Mouse (Mus musculus): ENCODE data around the gene Olfr819. TPM values are rescaled to one million over a fixed set of nuclear protein-coding genes. Genes with fewer than 3 reads are reported as not detected.
"Not testable (repeated sequence)": the region's sequence is repeated elsewhere in the genome, so short reads cannot be mapped to it uniquely, and the experiment has no call there.

Gene Olfr819
- not detected in 2 replicates for total RNA-seq (2014; fragmentation: Nextera tagmentation)
- not detected in 2 replicates for total RNA-seq (2017)

DNA sequence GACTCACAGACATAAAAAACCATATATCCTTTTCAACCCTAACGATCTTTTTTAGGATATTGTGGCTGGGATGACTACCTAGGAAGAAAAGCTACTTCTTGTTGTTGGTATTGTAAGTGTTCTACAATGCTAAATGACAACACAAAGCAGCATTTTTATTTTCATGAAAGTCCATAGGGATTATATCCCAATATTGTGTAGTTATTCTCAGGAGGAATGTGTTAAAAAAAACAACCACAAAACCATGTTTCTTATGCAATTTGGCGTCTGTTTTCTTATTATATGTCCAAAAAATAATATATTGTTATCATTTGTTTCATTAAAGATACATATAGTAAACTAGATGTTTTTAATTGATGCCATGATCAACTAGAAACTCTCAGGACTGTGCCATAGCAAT lies at the start of gene Olfr819:
TSS of gene Olfr819 (minus strand) at position 101 of the 400 bp plus-strand sequence.
- not testable (repeated sequence) for ATAC-seq (replicated peaks; ENCODE audit: low FRiP score, low TSS enrichment, poor library complexity, severe bottlenecking)

DNA sequence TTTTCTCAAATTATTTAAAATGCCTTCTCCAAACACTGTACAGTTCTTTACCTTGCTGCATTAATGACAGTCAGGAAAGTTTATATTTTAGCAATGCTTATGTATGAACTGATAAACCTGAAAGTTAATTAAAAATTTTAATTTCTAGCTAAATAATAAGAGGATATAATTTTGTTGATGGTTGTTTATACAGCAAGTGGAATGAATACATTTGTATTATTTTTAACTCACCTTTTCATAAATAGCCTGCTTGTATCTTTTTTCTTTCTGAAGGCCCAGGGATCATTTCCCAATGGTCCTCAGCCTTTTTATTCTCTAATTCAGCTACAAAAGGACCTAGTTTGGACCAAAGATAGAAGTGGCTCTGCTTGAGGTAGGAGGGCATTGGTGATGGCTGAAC lies 45.3 kb upstream of the Olfr819 start, which contains the start of gene Olfr820:
TSS of gene Olfr820 (plus strand) at position 301 of the 400 bp plus-strand sequence.
- ATAC-seq (replicated peaks; ENCODE audit: low FRiP score, low TSS enrichment, poor library complexity, severe bottlenecking), result no peak

GRCm38 (mm10) chr10:130005366-130005765 lies 38.3 kb upstream of the Olfr819 start:
- ATAC-seq (replicated peaks; ENCODE audit: low FRiP score, low TSS enrichment, poor library complexity, severe bottlenecking), result not testable (repeated sequence)

- ATAC-seq (replicated peaks; ENCODE audit: low FRiP score, low TSS enrichment, poor library complexity, severe bottlenecking), result not testable (repeated sequence)
Measured at GRCm38 (mm10) chr10:130004104-130004503, 37.0 kb upstream of the Olfr819 start.

DNA sequence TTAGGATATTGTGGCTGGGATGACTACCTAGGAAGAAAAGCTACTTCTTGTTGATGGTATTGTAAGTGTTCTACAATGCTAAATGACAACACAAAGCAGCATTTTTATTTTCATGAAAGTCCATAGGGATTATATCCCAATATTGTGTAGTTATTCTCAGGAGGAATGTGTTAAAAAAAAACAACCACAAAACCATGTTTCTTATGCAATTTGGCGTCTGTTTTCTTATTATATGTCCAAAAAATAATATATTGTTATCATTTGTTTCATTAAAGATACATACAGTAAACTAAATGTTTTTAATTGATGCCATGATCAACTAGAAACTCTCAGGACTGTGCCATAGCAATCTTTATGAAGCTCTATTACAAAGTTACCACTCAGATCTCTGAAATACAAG lies 17.9 kb upstream of the Olfr819 start, which contains the start of gene Gm10310:
TSS of gene Gm10310 (minus strand) at position 101 of the 400 bp plus-strand sequence.
- not testable (repeated sequence) for ATAC-seq (replicated peaks; ENCODE audit: low FRiP score, low TSS enrichment, poor library complexity, severe bottlenecking)

GRCm38 (mm10) chr10:129981867-129982266 lies 14.8 kb upstream of the Olfr819 start:
- ATAC-seq (replicated peaks; ENCODE audit: low FRiP score, low TSS enrichment, poor library complexity, severe bottlenecking), result peak; percentile 90

- not testable (repeated sequence) for ATAC-seq (replicated peaks; ENCODE audit: low FRiP score, low TSS enrichment, poor library complexity, severe bottlenecking)
Measured at GRCm38 (mm10) chr10:129976040-129976439, 9.0 kb upstream of the Olfr819 start, which contains the start of gene Olfr247. Gene Olfr247 (minus strand): TSS chr10:129976140.

DNA sequence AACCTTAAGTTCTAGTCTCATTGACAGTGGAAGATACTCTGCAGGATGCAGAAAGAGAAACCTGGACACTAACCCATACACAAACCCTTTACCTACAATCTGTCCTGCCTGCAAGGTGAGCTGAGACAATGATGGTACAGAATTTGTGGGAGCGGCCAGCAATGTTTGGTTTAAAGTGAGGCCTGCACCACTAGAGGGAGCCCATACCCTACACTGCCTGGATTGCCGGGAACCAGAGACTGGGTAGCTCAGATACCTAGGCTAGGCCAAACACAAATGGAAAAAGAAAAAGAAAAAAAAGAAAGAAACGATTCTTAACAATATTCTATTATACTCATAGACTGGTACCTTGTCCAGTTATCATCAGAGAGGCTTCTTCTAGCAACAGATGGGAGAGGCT lies 5.9 kb upstream of the Olfr819 start:
- peak; percentile 90 for ATAC-seq (replicated peaks; ENCODE audit: low FRiP score, low TSS enrichment, poor library complexity, severe bottlenecking)

DNA sequence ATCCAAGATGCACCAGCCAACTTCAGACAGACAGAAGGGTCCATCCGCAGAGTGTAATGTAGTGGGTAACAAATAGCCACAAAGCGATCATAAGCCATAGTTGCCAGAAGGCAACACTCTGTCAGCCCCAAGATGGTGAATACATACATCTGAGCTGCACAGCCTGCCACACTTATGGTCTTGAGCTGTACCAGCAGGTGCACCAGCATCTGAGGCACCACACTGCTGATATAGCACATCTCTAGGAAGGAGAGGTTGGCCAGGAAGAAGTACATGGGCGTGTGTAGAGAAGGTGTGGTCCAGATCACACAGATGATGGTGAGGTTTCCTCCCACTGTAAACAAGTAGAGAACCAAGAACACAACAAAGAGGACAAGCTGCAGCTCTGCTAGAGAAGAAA lies 834 bp downstream of the Olfr819 start:
- 0 out of 2 replicates have a peak, but pooled peaks have one; percentile 22 for ATAC-seq (replicated peaks; ENCODE audit: low FRiP score, low TSS enrichment, poor library complexity, severe bottlenecking)

- ATAC-seq (replicated peaks; ENCODE audit: low FRiP score, low TSS enrichment, poor library complexity, severe bottlenecking), result no peak
Measured at GRCm38 (mm10) chr10:129949000-129949399, 18.1 kb downstream of the Olfr819 start, which contains the start of gene Olfr818. Gene Olfr818 (minus strand): TSS chr10:129949100.

- ATAC-seq (replicated peaks; ENCODE audit: low FRiP score, low TSS enrichment, poor library complexity, severe bottlenecking), result no peak
Measured at GRCm38 (mm10) chr10:129915497-129915896, 51.6 kb downstream of the Olfr819 start, which contains the start of gene Olfr816. Gene Olfr816 (minus strand): TSS chr10:129915597.

Other genes with a start within 250 kb of the Olfr819 start
- not detected in 2 replicates for gene Olfr805, start 237.9 kb downstream of the Olfr819 start, total RNA-seq (2014; fragmentation: Nextera tagmentation)
- gene Olfr805, start 237.9 kb downstream of the Olfr819 start, total RNA-seq (2017), result not detected in 2 replicates
- gene Olfr806, start 225.3 kb downstream of the Olfr819 start, total RNA-seq (2014; fragmentation: Nextera tagmentation), result not detected in 2 replicates
- gene Olfr806, start 225.3 kb downstream of the Olfr819 start, total RNA-seq (2017), result not detected in 2 replicates
- not detected in 2 replicates for gene Olfr807, start 209.5 kb downstream of the Olfr819 start, total RNA-seq (2014; fragmentation: Nextera tagmentation)
- not detected in 2 replicates for gene Olfr807, start 209.5 kb downstream of the Olfr819 start, total RNA-seq (2017)
- gene Olfr808, start 201.8 kb downstream of the Olfr819 start, total RNA-seq (2014; fragmentation: Nextera tagmentation), result 0.12 TPM in 1 of 2 replicates, not detected in the other
- not detected in 2 replicates for gene Olfr808, start 201.8 kb downstream of the Olfr819 start, total RNA-seq (2017)
- not detected in 2 replicates for gene Olfr809, start 192.6 kb downstream of the Olfr819 start, total RNA-seq (2014; fragmentation: Nextera tagmentation)
- gene Olfr809, start 192.6 kb downstream of the Olfr819 start, total RNA-seq (2017), result not detected in 2 replicates
- not detected in 2 replicates for gene Olfr810, start 172.3 kb downstream of the Olfr819 start, total RNA-seq (2014; fragmentation: Nextera tagmentation)
- gene Olfr810, start 172.3 kb downstream of the Olfr819 start, total RNA-seq (2017), result not detected in 2 replicates
- gene Olfr811, start 162.9 kb downstream of the Olfr819 start, total RNA-seq (2014; fragmentation: Nextera tagmentation), result not detected in 2 replicates
- gene Olfr811, start 162.9 kb downstream of the Olfr819 start, total RNA-seq (2017), result not detected in 2 replicates
- gene Olfr812, start 121.2 kb downstream of the Olfr819 start, total RNA-seq (2014; fragmentation: Nextera tagmentation), result not detected in 2 replicates
- not detected in 2 replicates for gene Olfr812, start 121.2 kb downstream of the Olfr819 start, total RNA-seq (2017)
- gene Olfr813, start 111.9 kb downstream of the Olfr819 start, total RNA-seq (2014; fragmentation: Nextera tagmentation), result not detected in 2 replicates
- gene Olfr813, start 111.9 kb downstream of the Olfr819 start, total RNA-seq (2017), result not detected in 2 replicates
- not detected in 2 replicates for gene Olfr814, start 87.4 kb downstream of the Olfr819 start, total RNA-seq (2014; fragmentation: Nextera tagmentation)
- not detected in 2 replicates for gene Olfr814, start 87.4 kb downstream of the Olfr819 start, total RNA-seq (2017)
- not detected in 2 replicates for gene Olfr815, start 61.4 kb downstream of the Olfr819 start, total RNA-seq (2014; fragmentation: Nextera tagmentation)
- gene Olfr815, start 61.4 kb downstream of the Olfr819 start, total RNA-seq (2017), result not detected in 2 replicates
- not detected in 2 replicates for gene Olfr816, start 51.7 kb downstream of the Olfr819 start, total RNA-seq (2014; fragmentation: Nextera tagmentation)
- gene Olfr816, start 51.7 kb downstream of the Olfr819 start, total RNA-seq (2017), result not detected in 2 replicates
- not detected in 2 replicates for gene Olfr818, start 18.2 kb downstream of the Olfr819 start, total RNA-seq (2014; fragmentation: Nextera tagmentation)
- gene Olfr818, start 18.2 kb downstream of the Olfr819 start, total RNA-seq (2017), result not detected in 2 replicates
- not detected in 2 replicates for gene Olfr247, start 8.9 kb upstream of the Olfr819 start, total RNA-seq (2014; fragmentation: Nextera tagmentation)
- gene Olfr247, start 8.9 kb upstream of the Olfr819 start, total RNA-seq (2017), result not detected in 2 replicates
- gene Gm10310, start 17.8 kb upstream of the Olfr819 start, total RNA-seq (2014; fragmentation: Nextera tagmentation), result not detected in 2 replicates
- not detected in 2 replicates for gene Gm10310, start 17.8 kb upstream of the Olfr819 start, total RNA-seq (2017)
- gene Olfr820, start 45.4 kb upstream of the Olfr819 start, total RNA-seq (2014; fragmentation: Nextera tagmentation), result not detected in 2 replicates
- gene Olfr820, start 45.4 kb upstream of the Olfr819 start, total RNA-seq (2017), result not detected in 2 replicates
- gene Olfr821, start 63.1 kb upstream of the Olfr819 start, total RNA-seq (2014; fragmentation: Nextera tagmentation), result not detected in 2 replicates
- gene Olfr821, start 63.1 kb upstream of the Olfr819 start, total RNA-seq (2017), result not detected in 2 replicates
- not detected in 2 replicates for gene Olfr822, start 103.9 kb upstream of the Olfr819 start, total RNA-seq (2014; fragmentation: Nextera tagmentation)
- gene Olfr822, start 103.9 kb upstream of the Olfr819 start, total RNA-seq (2017), result not detected in 2 replicates
- gene Olfr823, start 148.1 kb upstream of the Olfr819 start, total RNA-seq (2014; fragmentation: Nextera tagmentation), result not detected in 2 replicates
- not detected in 2 replicates for gene Olfr823, start 148.1 kb upstream of the Olfr819 start, total RNA-seq (2017)
- not detected in 2 replicates for gene Olfr824, start 162.7 kb upstream of the Olfr819 start, total RNA-seq (2014; fragmentation: Nextera tagmentation)
- gene Olfr824, start 162.7 kb upstream of the Olfr819 start, total RNA-seq (2017), result not detected in 2 replicates
- not detected in 2 replicates for gene Olfr825, start 199.5 kb upstream of the Olfr819 start, total RNA-seq (2014; fragmentation: Nextera tagmentation)
- not detected in 2 replicates for gene Olfr825, start 199.5 kb upstream of the Olfr819 start, total RNA-seq (2017)
- not detected in 2 replicates for gene Olfr826, start 216.9 kb upstream of the Olfr819 start, total RNA-seq (2014; fragmentation: Nextera tagmentation)
- not detected in 2 replicates for gene Olfr826, start 216.9 kb upstream of the Olfr819 start, total RNA-seq (2017)
- not detected in 2 replicates for gene Olfr827, start 247.1 kb upstream of the Olfr819 start, total RNA-seq (2014; fragmentation: Nextera tagmentation)
- gene Olfr827, start 247.1 kb upstream of the Olfr819 start, total RNA-seq (2017), result not detected in 2 replicates

Data from megakaryocyte-erythroid progenitor cell, adult 5-6 weeks (primary cell).